Mouse (Mus musculus) CD4-positive helper T cell, adult 2 months (primary cell): ENCODE data around the gene Hexb.

Experiments used
- DNase-seq: peaks from one replicate; pipeline ENCODE4 v3.0.0-alpha.2; 2012; ENCODE audit warnings: low read depth, missing footprints, low spot score

Gene Hexb

DNA sequence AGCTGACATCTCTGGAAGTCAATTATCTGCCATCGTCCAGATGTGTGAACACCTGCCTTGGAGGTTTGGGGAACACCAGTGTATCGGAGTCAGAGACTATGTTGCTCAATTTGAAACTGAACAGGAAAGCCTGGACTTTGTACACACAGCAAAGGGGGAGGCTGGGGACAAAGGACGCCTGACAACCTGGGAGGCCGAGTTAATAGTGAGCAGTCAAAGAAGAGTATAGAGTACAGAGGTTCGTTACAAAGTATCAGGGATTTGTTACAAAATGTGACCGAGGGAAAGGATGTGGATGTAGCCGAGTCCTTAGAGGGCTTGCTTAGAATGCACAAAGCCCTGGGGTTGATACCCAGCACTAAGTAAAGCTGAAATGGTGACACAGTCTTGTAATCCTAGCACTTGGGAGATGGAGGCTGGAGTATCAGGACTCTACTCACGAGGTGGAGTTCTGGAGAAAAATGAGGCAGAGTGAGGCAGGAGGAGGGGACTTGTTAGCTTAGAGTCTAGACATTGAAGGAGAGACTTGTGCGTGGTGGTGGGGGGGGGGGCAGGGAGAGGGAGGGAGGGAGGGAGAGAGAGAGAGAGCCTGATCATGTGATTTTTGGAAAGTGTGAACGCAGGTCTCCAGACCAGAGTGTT, 26.3 kb upstream of the Hexb start:
- no peak for DNase-seq

- no peak for DNase-seq
Measured at GRCm38 (mm10) chr13:97223856-97224255, 25.7 kb upstream of the Hexb start.

DNA sequence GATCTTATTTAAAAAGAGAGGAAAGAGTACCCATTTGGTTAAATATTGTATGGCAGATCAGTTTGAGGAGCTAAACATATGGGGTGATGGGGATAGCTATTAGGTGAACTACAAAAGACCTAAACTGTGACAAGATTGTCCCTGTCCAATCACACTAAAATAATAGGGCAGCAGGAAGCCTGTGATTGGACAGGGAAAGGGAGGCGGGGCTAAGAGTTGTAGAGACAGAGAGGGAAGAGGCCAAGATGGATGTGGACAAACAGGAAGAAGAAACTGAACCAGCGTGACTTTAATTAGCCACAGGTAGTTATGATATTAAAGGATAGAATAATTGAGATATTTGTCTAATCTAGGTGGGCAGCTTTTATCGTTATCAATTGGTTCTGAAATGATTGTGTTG, 21.9 kb upstream of the Hexb start:
- no peak for DNase-seq

DNA sequence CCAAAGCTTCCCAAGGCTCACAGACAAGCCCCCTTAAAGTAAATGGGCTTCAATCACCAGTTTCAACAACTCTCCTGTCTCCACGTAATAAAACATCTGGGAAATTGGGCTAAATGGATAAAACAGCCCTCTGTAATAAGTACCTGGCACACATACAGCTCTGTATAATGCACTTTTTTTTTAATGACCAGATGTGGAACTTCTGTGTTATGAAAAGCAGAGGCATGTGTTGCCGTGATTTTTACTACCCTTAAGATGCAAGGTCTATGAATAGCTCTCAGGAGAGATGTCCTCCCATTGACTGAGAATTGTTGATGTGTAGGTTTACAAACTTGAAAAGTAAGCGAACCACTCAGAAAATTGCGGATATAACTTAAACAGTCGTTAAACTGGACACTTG, 18.0 kb upstream of the Hexb start:
- DNase-seq, result no peak

DNA sequence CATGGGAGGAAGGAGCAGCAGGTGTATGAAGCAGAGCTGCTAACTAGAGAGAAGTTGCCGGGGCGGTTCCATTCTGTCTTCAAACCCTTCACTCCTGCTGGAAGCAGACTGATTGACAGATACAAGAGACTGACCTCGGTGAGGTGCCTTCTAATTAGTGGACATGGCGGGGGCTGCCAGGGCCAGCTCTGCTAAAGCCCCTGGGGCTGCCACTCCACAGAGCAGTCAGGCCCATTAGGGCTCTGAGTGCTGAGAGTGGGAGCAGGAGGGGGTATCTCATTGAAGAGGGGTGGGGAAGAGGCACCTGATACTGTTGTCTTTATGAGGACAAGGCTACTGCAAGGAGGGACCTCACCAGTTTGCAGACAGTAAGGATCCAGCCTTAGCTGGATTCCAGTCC, 17.4 kb upstream of the Hexb start:
- no peak for DNase-seq

GRCm38 (mm10) chr13:97214583-97215268, 16.6 kb upstream of the Hexb start:
- no peak for DNase-seq

- DNase-seq, result peak; percentile 39
Measured at GRCm38 (mm10) chr13:97208500-97209010, 10.4 kb upstream of the Hexb start.

DNA sequence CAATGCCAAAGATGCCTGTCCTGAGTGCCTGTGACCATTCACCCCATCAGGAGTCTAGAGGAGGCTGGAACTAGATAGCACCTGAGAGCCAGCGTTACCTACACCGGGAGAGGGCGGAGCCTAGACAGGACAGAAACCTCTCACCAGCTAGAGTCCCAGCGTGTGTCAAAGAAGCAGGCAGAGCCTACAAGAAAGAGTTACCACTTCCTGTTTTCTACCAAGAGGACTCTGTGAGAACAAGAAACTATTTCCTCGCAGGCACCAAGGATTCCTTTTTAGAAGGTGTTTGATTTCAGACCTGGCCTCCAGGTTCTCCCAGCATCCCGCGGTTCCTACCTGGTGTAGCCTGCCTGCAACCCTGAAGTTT, 9.9 kb upstream of the Hexb start:
- peak; percentile 86 for DNase-seq

- no peak for DNase-seq
Measured at GRCm38 (mm10) chr13:97207472-97208111, 9.4 kb upstream of the Hexb start.

DNA sequence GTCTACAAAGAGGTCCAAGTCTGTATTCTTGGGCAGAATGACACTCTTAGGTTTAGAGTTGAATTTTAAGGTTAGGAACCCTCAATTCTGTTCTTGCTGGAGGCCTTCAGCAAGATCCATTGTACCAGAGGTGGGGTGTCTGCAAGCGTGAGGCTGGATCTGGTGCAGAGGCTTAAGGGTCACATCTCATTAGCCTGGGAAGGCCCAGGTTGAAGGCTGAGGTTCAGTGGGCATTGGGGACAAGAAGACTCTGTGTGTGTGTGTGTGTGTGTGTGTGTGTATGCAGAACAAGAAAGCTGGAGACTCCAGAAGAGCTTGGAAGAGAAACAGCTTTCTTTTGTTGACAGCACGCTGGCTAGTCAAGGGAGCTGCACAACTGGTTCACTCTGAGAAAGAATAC, 7.9 kb upstream of the Hexb start:
- no peak for DNase-seq

DNA sequence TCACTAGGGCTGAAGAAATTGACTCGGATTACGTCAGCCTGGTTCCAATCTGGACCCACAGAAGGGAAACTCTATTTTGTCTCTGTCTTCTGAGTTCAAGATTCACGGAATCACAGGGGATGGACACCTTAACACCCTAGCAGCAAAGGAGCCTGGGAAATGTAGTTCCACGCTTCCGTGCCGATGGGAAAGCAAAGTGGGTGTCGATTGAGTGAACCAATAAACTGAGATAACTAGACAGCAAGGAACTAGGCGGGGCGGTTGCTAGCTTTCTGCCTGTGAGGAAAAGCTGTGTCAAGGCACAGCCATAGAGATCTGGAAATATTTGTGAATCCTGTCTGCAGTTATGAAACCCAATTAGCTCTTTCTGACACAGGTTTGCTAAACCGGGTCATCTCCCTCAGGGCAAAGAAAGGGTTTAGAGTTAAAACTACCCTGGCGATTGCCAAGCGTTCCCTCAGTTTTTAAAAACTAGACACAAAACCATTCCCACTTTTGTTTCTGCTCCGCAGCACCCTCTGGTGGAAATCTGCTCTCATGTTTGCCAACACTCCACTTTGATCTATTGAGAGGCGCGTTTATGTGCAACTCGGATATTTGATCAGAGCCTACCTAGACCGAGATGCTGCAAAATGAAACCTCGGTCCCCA, 7.0 kb upstream of the Hexb start:
- peak; percentile 80 for DNase-seq

- DNase-seq, result no peak
Measured at GRCm38 (mm10) chr13:97201896-97202295, 3.7 kb upstream of the Hexb start.

- no peak for DNase-seq
Measured at GRCm38 (mm10) chr13:97201076-97201475, 2.9 kb upstream of the Hexb start.

GRCm38 (mm10) chr13:97199123-97199522, 966 bp upstream of the Hexb start:
- DNase-seq, result no peak

- DNase-seq, result no peak
Measured at GRCm38 (mm10) chr13:97196925-97197218, 1.3 kb downstream of the Hexb start.

- DNase-seq, result no peak
Measured at GRCm38 (mm10) chr13:97196186-97196924, 1.8 kb downstream of the Hexb start.

GRCm38 (mm10) chr13:97193420-97193819, 4.7 kb downstream of the Hexb start:
- no peak for DNase-seq

DNA sequence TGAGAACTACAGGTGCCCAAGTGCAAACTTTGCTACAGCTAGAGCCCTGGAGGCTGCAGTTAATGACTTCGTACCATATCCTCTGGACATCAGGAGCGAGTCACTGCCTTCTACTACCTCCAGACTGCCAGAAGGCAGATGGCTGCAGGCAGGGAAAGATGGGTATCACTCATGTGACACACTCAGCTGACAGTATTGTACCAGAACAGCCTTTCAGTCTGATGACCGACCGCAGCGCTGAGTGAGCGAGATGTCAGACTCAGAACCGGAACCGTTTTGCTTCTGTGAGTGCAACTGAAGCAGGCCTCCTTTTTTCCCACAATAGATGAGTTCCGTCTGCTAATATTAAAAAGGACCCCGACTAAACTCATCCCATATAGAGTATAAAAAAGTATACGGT, 5.5 kb downstream of the Hexb start:
- no peak for DNase-seq

- DNase-seq, result no peak
Measured at GRCm38 (mm10) chr13:97187693-97188092, 10.5 kb downstream of the Hexb start.

GRCm38 (mm10) chr13:97186346-97186745, 11.8 kb downstream of the Hexb start:
- DNase-seq, result no peak

GRCm38 (mm10) chr13:97184656-97185055, 13.5 kb downstream of the Hexb start:
- no peak for DNase-seq

DNA sequence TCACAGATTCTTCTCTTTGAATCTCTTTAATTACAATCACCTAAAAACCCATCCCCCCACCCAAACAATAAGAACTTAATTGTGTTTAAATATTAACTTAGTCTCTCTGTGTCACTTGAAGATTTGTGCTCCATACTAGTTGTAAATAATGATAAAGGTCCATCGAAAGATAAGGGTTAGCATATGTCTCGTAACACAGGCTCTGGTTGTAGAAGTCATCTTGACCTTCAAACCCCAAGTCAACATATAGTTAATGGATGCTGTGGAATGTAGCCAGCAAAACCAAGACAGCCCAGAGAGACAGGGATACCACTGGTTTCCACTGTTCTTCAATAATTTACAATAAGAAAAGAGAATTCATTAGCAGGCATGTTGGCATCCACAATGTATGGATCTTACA, 14.0 kb downstream of the Hexb start:
- DNase-seq, result no peak
